Comparison of ENCODE assay signal across 31 mouse cellular contexts in the genomic region with DNA sequence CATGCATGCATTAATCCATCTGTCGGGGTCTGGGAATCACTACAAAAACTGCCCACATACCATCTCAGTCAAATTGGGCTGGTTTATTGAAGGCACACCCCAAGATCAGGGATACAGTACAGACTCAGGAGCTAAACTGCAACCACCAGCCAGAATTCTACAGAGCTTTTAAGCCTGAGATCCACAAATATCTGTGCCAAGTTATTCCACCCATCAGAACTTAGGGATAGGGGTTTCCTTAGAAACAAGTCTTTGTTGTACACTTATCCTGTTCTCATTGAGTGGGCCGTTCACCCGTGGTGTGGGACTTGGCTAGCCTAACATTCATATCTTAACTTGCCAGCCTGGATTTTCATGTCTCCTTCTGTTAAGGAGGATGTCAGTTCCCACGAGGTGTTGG. TPM values are rescaled to one million over a fixed set of nuclear protein-coding genes. Genes with fewer than 3 reads are reported as not detected.
"Had no signal": no experiment of that assay in that cellular context is flagged by ENCODE, and none has a peak within 500 bp of the region (broad histone marks: within the 10 kb centered on the region; RNA-seq: fewer than 3 reads in every experiment).

No protein-coding gene starts in this region.

- H3K4me3 ChIP-seq: gastrocnemius, adult 2 months; heart, embryonic 10.5 days; heart, embryonic 12.5 days; hindbrain, embryonic 10.5 days; hindbrain, embryonic 12.5 days; intestine, embryonic 15.5 days; limb, embryonic 13.5 days; limb, embryonic 15.5 days; liver, embryonic 12.5 days had no signal

- DNase-seq: gastrocnemius, adult 2 months; gastrocnemius, postnatal 10 days; gastrocnemius, postnatal 25 days; heart, adult 18-20 months; heart, postnatal 10 days; heart, postnatal 4 days; kidney, adult 18-20 months; kidney, adult 8-10 months; kidney, postnatal 10 days; kidney, postnatal 36 days; left cerebral cortex, postnatal 4 days had no signal

- H3K27ac ChIP-seq: gastrocnemius, adult 2 months; heart, embryonic 10.5 days; hindbrain, embryonic 10.5 days; hindbrain, embryonic 12.5 days; hindbrain, embryonic 14.5 days; intestine, embryonic 15.5 days; limb, embryonic 13.5 days; limb, embryonic 15.5 days; liver, embryonic 12.5 days; liver, embryonic 14.5 days had no signal

- H3K4me1 ChIP-seq: heart, embryonic 10.5 days; heart, embryonic 12.5 days; hindbrain, embryonic 10.5 days; hindbrain, embryonic 12.5 days; intestine, embryonic 15.5 days; limb, embryonic 13.5 days; limb, embryonic 15.5 days; liver, embryonic 12.5 days had no signal

RNA-seq across cellular contexts. Expression of a gene that starts 52.5 kb away (rescaled TPM):
- total RNA-seq: gastrocnemius, adult 2 months; gastrocnemius, postnatal 25 days; heart, adult 18-20 months; heart, adult 8-10 months; heart, postnatal 25 days; layer of hippocampus, adult 18-20 months; layer of hippocampus, postnatal 25 days; left cerebral cortex, adult 18-20 months; left cerebral cortex, postnatal 10 days; left cerebral cortex, postnatal 25 days; liver, adult 2 months had no signal
- polyA plus RNA-seq: frontal cortex, adult 2 months; hindbrain, embryonic 16.5 days; liver, adult 2 months had no signal
